Mouse (Mus musculus) heart, postnatal 10 days (tissue): ENCODE results near the gene Hspb7. TPM values are rescaled to one million over a fixed set of nuclear protein-coding genes. Genes with fewer than 3 reads are reported as not detected.

Experiments
- DNase-seq, 2 experiments: peaks; one replicate each; pipeline ENCODE4 v3.0.0; 2021
- intact Hi-C: fragments of 180-260 bp; cut with DNase I; formaldehyde crosslinking; loops from one replicate; pipeline ENCODE4 v1.15.1; 2025
- total RNA-seq, 2 experiments: library from RNA; stranded (reverse); gene quantifications; 2 replicates each; pipeline ENCODE4 v1.2.3; 2021

The Hspb7 gene
- total RNA-seq, 2 experiments from 2014 or later = 1,029 to 1,075 TPM

DNA sequence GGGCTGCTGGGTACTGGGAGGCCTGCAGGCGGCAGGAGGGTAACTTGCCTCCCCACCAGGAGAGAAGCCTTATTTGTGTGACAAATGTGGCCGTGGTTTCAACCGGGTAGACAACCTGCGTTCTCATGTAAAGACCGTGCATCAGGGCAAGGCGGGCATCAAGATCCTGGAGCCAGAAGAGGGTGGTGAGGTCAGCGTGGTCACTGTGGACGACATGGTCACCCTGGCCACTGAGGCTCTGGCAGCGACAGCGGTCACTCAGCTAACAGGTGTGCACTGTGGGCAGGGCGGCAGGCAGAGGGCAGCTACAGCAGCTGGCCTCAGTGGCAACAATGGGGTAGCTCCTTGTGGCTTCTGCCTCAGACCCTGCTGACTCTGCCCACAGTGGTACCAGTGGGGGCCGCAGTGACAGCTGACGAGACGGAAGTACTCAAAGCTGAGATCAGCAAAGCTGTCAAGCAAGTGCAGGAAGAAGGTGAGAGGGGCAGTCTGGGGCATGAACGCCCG is 45.8 kb downstream of the Hspb7 start:
- intact Hi-C loops = no loop called here
- no peak for DNase-seq

DNA sequence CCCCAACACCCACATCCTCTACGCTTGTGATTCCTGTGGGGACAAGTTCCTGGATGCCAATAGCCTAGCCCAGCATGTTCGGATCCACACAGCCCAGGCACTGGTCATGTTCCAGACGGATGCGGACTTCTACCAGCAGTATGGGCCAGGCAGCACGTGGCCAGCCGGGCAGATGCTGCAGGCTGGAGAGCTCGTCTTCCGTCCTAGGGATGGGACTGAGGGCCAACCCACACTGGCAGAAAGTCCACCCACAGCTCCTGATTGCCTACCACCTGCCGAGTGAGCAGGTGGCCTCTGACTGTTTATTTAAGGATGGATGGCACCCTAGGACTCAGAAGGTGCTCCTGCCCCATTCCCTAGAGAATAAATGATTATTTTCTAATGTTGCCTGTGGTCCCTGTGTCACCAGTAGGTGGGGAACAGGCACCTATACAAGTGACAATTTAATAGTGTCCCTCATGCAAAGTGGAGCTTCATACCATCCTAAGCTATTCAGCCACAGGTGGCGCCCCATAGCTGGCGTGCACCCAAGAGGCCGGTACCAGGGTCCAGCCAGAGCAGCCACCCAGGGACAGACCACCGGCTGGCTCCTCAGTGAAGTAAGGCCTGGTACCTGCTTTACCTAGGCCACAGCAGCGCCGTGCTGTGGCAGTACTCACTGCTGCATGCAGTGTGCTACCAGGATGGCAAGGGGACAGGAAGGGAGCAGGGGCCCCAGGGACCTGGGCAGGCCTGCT is 46.4 kb downstream of the Hspb7 start:
- intact Hi-C loops = no loop called here
- no peak for DNase-seq

DNA sequence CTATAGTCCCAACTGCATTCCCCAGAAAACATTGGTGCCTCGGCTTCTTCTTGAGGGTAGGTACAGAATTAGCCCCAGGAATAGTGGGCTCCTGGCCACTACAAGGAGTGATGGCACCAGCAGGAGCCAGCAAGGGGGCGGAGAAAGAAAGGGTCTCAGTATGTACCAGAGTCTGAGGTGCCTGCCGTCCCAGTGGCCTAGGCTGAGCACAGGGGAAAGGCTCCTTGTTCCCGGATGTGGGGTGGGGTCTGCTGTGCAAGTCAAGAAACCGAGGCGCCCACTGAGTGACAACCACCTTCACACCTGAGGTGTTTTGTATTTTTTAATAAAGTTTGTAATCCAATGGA is 47.0 kb downstream of the Hspb7 start:
- DNase-seq = no peak
- intact Hi-C loops = no loop called here

DNA sequence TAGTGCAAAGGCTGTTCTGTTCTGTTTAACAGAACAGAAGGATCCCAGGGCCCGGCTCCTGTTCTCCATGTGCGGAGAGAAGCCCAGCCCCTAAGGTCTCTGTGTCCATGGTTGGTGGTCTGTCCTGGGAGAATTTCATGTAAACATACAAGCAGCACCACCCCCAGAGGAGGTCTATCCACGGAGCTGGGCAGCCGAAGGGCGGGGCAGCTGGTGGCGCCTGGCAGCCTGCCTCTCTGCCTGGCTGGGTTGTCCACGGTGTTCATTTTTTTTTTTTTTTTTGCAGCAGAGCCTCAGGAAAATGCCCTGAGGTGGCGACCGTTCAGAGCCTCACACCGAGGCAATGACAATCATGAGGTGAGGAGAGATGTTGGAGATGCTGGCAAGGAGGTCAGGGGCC is 48.0 kb downstream of the Hspb7 start:
- intact Hi-C loops = no loop called here
- peak in 1 of 2 experiments; percentile 40 for DNase-seq

DNA sequence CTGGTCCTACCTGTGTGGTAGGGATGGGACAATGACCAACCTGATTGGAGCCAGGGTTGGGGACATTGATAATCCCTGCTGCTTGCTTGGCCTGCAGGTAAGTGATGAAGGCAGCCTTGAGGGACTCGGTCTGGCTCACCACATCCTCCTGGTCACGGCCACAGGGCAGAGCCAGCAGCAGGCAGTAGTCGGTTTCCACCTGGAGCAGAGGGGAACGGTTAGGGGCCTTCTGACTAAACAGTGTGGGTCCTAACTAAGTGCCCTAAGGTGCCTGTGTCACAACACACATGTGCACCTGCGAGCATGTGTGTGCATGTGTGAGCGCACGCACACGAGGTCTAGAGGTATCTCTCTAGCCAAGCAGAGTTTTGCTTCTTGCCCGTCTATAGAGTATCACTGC is 48.8 kb downstream of the Hspb7 start:
- intact Hi-C loops = no loop called here
- no peak for DNase-seq

DNA sequence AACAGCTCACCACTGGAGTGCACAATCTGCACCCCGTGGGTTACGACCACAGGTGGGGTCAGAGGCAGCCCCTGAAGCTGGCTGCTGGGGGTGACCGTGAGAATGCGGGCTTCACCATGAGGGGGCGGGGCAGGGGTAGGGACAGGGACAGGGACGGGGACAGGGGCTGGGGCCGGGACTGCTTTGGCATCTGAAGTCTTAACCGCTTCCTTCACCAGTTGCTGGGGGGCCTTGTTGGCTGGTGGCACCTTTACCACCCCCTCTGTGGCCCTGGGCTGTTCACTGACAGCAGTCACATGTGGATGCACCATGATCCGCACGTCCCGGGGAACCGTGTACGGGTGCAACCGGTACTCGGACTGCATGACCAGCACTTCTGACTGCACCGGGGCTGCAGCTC is 50.9 kb downstream of the Hspb7 start:
- intact Hi-C loops = no loop called here
- no peak for DNase-seq

DNA sequence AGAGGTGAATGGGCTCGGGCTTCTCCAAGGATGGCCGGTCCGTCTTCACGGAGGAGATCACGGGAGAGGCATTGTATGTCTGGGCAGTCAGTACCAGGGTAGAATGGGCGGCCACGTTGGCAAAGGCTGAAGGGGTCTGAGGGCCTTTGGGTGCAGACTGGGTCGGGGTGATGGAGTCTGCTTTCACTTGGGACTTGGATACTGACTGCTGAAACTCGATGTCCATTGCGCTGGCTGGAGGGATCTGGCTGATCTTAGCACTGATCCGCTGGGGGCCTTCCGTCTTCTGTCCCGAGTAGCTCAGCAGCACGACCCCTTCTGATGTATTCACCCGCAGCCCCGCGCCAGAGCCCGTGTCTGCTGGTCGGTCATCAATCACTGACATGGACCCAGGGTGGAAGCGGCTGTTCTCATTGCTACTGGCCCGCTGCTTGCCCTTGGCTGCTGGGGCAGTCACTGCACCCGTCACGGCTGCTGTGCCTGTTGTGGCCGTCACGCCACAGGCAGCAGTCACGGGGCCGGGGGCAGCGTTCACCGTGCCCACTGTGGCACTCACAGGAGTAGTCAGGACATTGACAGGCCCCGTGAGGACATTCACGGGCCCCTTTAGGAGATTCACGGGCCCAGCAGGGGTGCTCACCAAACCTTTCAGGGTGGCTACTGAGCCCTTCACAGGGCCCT is 52.2 kb downstream of the Hspb7 start:
- intact Hi-C loops = no loop called here
- no peak for DNase-seq

DNA sequence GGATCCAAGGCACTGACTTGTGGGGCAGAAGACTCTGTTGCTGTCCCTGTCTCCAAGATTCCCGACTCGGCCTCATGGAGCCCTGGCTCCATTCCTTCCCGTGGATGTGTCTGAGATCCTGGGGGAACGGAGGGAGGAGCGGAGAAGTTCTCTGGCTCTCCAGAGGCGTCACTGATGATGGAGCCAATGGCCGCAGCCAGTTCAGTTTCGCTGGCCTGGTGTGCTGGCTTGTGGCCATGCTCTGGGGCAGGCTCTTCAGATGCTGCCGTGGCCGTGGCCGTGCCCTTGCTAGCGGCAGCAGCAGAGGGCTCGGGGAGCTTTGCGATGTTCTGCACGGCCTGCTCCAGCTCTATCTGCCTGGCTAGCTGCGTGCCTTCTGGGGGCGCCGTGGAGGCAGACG is 53.9 kb downstream of the Hspb7 start:
- DNase-seq = peak in 1 of 2 experiments; percentile 24
- intact Hi-C loops = no loop called here

Other genes starting within 250 kb of the Hspb7 start
- 1 to 10 TPM; 1.0 to 1.2 TPM for gene Rsg1, start 206.8 kb upstream of the Hspb7 start, total RNA-seq
- gene Arhgef19, start 181.3 kb upstream of the Hspb7 start, total RNA-seq = 10 to 100 TPM; 11.6 to 14.7 TPM
- gene Epha2, start 119.5 kb upstream of the Hspb7 start, total RNA-seq = 1 to 10 TPM; 8.1 TPM
- 1 to 10 TPM in 1 of 2 experiments, under 1 TPM in 1; 0.94 to 2.9 TPM for gene Fam131c, start 52.6 kb upstream of the Hspb7 start, total RNA-seq
- gene Clcnka, start 22.1 kb upstream of the Hspb7 start, total RNA-seq = not detected
- gene Clcnkb, start 4.8 kb upstream of the Hspb7 start, total RNA-seq = 1 to 10 TPM in 1 of 2 experiments, under 1 TPM in 1; 0.91 to 1.2 TPM
- not detected for gene Srarp, start 15.3 kb downstream of the Hspb7 start, total RNA-seq
- 10 to 100 TPM; 18.0 to 21.9 TPM for gene Zbtb17, start 23.9 kb downstream of the Hspb7 start, total RNA-seq
- gene Spen, start 117.8 kb downstream of the Hspb7 start, total RNA-seq = 10 to 100 TPM; 32.1 to 34.2 TPM
- 100 to 1,000 TPM; 241 to 248 TPM for gene Fblim1, start 185.3 kb downstream of the Hspb7 start, total RNA-seq
- 10 to 100 TPM; 11.2 to 15.6 TPM for gene Tmem82, start 197.9 kb downstream of the Hspb7 start, total RNA-seq
- 10 to 100 TPM; 81.1 to 84.5 TPM for gene Slc25a34, start 203.0 kb downstream of the Hspb7 start, total RNA-seq
- 10 to 100 TPM; 81.0 to 83.1 TPM for gene Plekhm2, start 244.1 kb downstream of the Hspb7 start, total RNA-seq